Mouse (Mus musculus) G1E (cell line): ENCODE measurements at regions not wholly inside any gene's neighbourhood (a gene's known extent, or its start where the extent isn't known, plus 50 kb on each side); places are given as distances from the start of the nearest gene placed in this dataset.

Experiments
- ATAC-seq: 2 replicates; pipeline ENCODE4 v1.8.0; 2016; ENCODE audit warnings: mild to moderate bottlenecking; ENCODE audit not compliant: insufficient number of reproducible peaks, poor library complexity, low FRiP score, severe bottlenecking; ENCODE audit errors: extremely low read depth
- DNase-seq: peaks from one replicate; pipeline ENCODE4 v3.0.0; 2012; ENCODE audit warnings: low spot score
- H3K27me3 ChIP-seq: 2 replicates; pipeline ENCODE4 v1.6.1; 2012; ENCODE audit warnings: mild to moderate bottlenecking, low read length, inconsistent platforms; ENCODE audit not compliant: insufficient read depth
- H3K36me3 ChIP-seq: replicated peaks from 2 replicates; pipeline ENCODE3; 2012; ENCODE audit warnings: mild to moderate bottlenecking, inconsistent platforms
- H3K4me1 ChIP-seq: 2 replicates; pipeline ENCODE4 v1.6.1; 2012; ENCODE audit warnings: low read depth, low read length, inconsistent platforms, mixed read lengths; ENCODE audit not compliant: insufficient read depth
- H3K4me3 ChIP-seq: 2 replicates; pipeline ENCODE4 v1.5.1; 2012; ENCODE audit warnings: low read depth, mild to moderate bottlenecking, inconsistent platforms, low read length, moderate library complexity, mixed read lengths
- H3K9me3 ChIP-seq: replicated peaks from 2 replicates; pipeline ENCODE4 v1.6.1; 2012; ENCODE audit warnings: inconsistent platforms
- CTCF ChIP-seq: IDR thresholded peaks from 2 replicates; pipeline ENCODE4 v1.5.1; 2012; ENCODE audit warnings: low read depth, low read length, inconsistent platforms, mixed read lengths
- GATA1 ChIP-seq: IDR thresholded peaks from 2 replicates; pipeline ENCODE4 v1.6.1; 2012; ENCODE audit warnings: borderline replicate concordance, low read length, inconsistent platforms, mixed read lengths
- GATA2 ChIP-seq: IDR thresholded peaks from 2 replicates; pipeline ENCODE4 v1.6.1; 2012; ENCODE audit warnings: low read depth, low read length, inconsistent platforms, borderline replicate concordance
- POLR2AphosphoS5 ChIP-seq: IDR thresholded peaks from 2 replicates; pipeline ENCODE4 v1.6.1; 2012; ENCODE audit warnings: low read depth, low read length, inconsistent platforms; ENCODE audit not compliant: insufficient replicate concordance
- TAL1 ChIP-seq: conservative IDR thresholded peaks from 2 replicates; pipeline ENCODE4 v1.6.1; 2012; ENCODE audit warnings: low read depth, low read length, inconsistent platforms, mixed read lengths

- no peak for DNase-seq
- ATAC-seq, result no peak
Observed at GRCm38 (mm10) chr5:149338016-149338696, 73.4 kb upstream of the Medag start.

GRCm38 (mm10) chr5:149338697-149339078 lies 72.9 kb upstream of the Medag start:
- Histone ChIP-seq H3K27me3 (no peaks in the 10 kb centered on the region), H3K4me3 (no peak overlapping the region), H3K36me3 (no peaks in the 10 kb centered on the region), H3K4me1 (no peaks in the 10 kb centered on the region), H3K9me3 (no peaks in the 10 kb centered on the region)
- TF ChIP-seq POLR2AphosphoS5 (no peak), CTCF (no peak), GATA1 (no peak)
- no peak for DNase-seq
- ATAC-seq, result no peak

More at GRCm38 (mm10) chr5:149338016-149338696, 73.4 kb upstream of the Medag start:
- H3K36me3 ChIP-seq, result no peaks in the 10 kb centered on the region
- TF ChIP-seq GATA1 (no peak), TAL1 (no peak)
- H3K4me3 ChIP-seq, result no peak overlapping the region
- no peaks in the 10 kb centered on the region for H3K4me1 ChIP-seq
- H3K27me3 ChIP-seq, result no peaks in the 10 kb centered on the region
- no peaks in the 10 kb centered on the region for H3K9me3 ChIP-seq

GRCm38 (mm10) chr5:149340361-149340760 lies 71.2 kb upstream of the Medag start:
- ATAC-seq (no peak), DNase-seq (no peak)
- 0 out of 2 replicates have a peak, but pooled peaks cover 3% of the 10 kb centered on the region for H3K9me3 ChIP-seq
- no peaks in the 10 kb centered on the region for H3K27me3 ChIP-seq
- no peaks in the 10 kb centered on the region for H3K4me1 ChIP-seq
- no peak overlapping the region for H3K4me3 ChIP-seq
- TF ChIP-seq TAL1, result no peak
- no peaks in the 10 kb centered on the region for H3K36me3 ChIP-seq

GRCm38 (mm10) chr5:149341461-149341860 lies 70.1 kb upstream of the Medag start:
- 0 out of 2 replicates have a peak, but pooled peaks cover 3% of the 10 kb centered on the region for H3K9me3 ChIP-seq
- no peaks in the 10 kb centered on the region for H3K4me1 ChIP-seq
- ATAC-seq (no peak), DNase-seq (no peak)
- H3K4me3 ChIP-seq, result no peak overlapping the region
- TF ChIP-seq POLR2AphosphoS5 (no peak), GATA2 (no peak), TAL1 (no peak)
- H3K27me3 ChIP-seq, result no peaks in the 10 kb centered on the region
- no peaks in the 10 kb centered on the region for H3K36me3 ChIP-seq

- Histone ChIP-seq H3K4me3 (no peak overlapping the region), H3K36me3 (no peaks in the 10 kb centered on the region), H3K9me3 (peaks cover 3% of the 10 kb centered on the region; the same call in 1 of the 2 replicates), H3K27me3 (no peaks in the 10 kb centered on the region), H3K4me1 (no peaks in the 10 kb centered on the region)
- DNase-seq (no peak), ATAC-seq (no peak)
- TF ChIP-seq CTCF, result no peak
- TF ChIP-seq TAL1, result no peak
- no peak for TF ChIP-seq GATA2
- no peak for TF ChIP-seq GATA1
- TF ChIP-seq POLR2AphosphoS5, result no peak
Observed at GRCm38 (mm10) chr5:149343610-149344527, 67.7 kb upstream of the Medag start.

GRCm38 (mm10) chr5:149344528-149344855 lies 67.1 kb upstream of the Medag start:
- Histone ChIP-seq H3K9me3 (peaks cover 3% of the 10 kb centered on the region; the same call in 1 of the 2 replicates), H3K4me3 (no peak overlapping the region), H3K4me1 (no peaks in the 10 kb centered on the region), H3K36me3 (no peaks in the 10 kb centered on the region), H3K27me3 (no peaks in the 10 kb centered on the region)
- DNase-seq, result no peak
- ATAC-seq, result no peak
- TF ChIP-seq POLR2AphosphoS5 (no peak), TAL1 (no peak), GATA1 (no peak), GATA2 (no peak), CTCF (no peak)
